Mouse (Mus musculus) limb, embryonic 10.5 days (tissue): ENCODE data around the gene Tmem56. TPM values are rescaled to one million over a fixed set of nuclear protein-coding genes. Genes with fewer than 3 reads are reported as not detected.

Experiments
- polyA plus RNA-seq: library from polyadenylated mRNA; unstranded; fragments of >200 nt; fragmentation: Nextera tagmentation; extraction: Ambion mirVana; gene quantifications from 2 replicates; pipeline ENCODE4 v1.2.1, GENCODE M21; 2016

Gene Tmem56
- polyA plus RNA-seq, 1 experiment from 2014 or later = 0.96 TPM

Other genes starting within 250 kb of the Tmem56 start
- gene Rwdd3, start 111.4 kb downstream of the Tmem56 start, polyA plus RNA-seq = 4.6 and 5.9 TPM in 2 replicates
- gene Alg14, start 8.7 kb upstream of the Tmem56 start, polyA plus RNA-seq = 26.0 and 35.0 TPM in 2 replicates
- 697 and 777 TPM in 2 replicates for gene Cnn3, start 143.4 kb upstream of the Tmem56 start, polyA plus RNA-seq
- 0.23 and 0.53 TPM in 2 replicates for gene Slc44a3, start 249.3 kb upstream of the Tmem56 start, polyA plus RNA-seq